Mouse (Mus musculus) embryonic facial prominence, embryonic 12.5 days (tissue): ENCODE results near the gene Zbtb45. TPM values are rescaled to one million over a fixed set of nuclear protein-coding genes. Genes with fewer than 3 reads are reported as not detected.
A peak's percentile ranks its signal among the peaks of the same experiment; 100 is the strongest.

Experiments used
- ATAC-seq: fragments of 200-750 bp; cut with Nextera tagmentation; 2 replicates; pipeline ENCODE4 v1.8.0; 2017; ENCODE audit not compliant: insufficient number of reproducible peaks, insufficient read depth, low FRiP score, low TSS enrichment
- H3K27ac ChIP-seq: fragments of 300-500 bp; sonication (generic); 2 replicates; pipeline ENCODE4 v1.5.1; 2016; ENCODE audit warnings: mild to moderate bottlenecking
- H3K27me3 ChIP-seq: fragments of 300-500 bp; sonication (generic); 2 replicates; pipeline ENCODE4 v1.6.1; 2016; ENCODE audit warnings: mild to moderate bottlenecking, moderate library complexity
- H3K36me3 ChIP-seq: fragments of 300-500 bp; sonication (generic); 2 replicates; pipeline ENCODE4 v1.6.1; 2016; ENCODE audit warnings: mild to moderate bottlenecking
- H3K4me1 ChIP-seq: fragments of 300-500 bp; sonication (generic); 2 replicates; pipeline ENCODE4 v1.6.1; 2016
- H3K4me2 ChIP-seq: fragments of 300-500 bp; sonication (generic); replicated peaks from 2 replicates; pipeline ENCODE4 v1.6.1; 2016; ENCODE audit warnings: mild to moderate bottlenecking, moderate library complexity
- H3K4me3 ChIP-seq: fragments of 300-500 bp; sonication (generic); 2 replicates; pipeline ENCODE4 v1.5.1; 2016; ENCODE audit warnings: mild to moderate bottlenecking
- H3K9ac ChIP-seq: fragments of 300-500 bp; sonication (generic); 2 replicates; pipeline ENCODE4 v1.6.1; 2016; ENCODE audit warnings: mild to moderate bottlenecking, moderate library complexity
- H3K9me3 ChIP-seq: fragments of 300-500 bp; sonication (generic); 2 replicates; pipeline ENCODE4 v1.6.1; 2016; ENCODE audit warnings: mild to moderate bottlenecking, moderate library complexity
- WGBS: fragments of 180-500 bp; shearing (Covaris S2); methylation state at CpG from one replicate; pipeline ENCODE4 v1.1.7; 2016; 5-methylcytosine and 5-hydroxymethylcytosine counted together
- polyA plus RNA-seq: library from polyadenylated mRNA; unstranded; fragments of >200 nt; fragmentation: Nextera tagmentation; extraction: Ambion mirVana; gene quantifications from 2 replicates; pipeline ENCODE4 v1.2.1, GENCODE M21; 2016

The Zbtb45 gene
- polyA plus RNA-seq, 1 experiment from 2014 or later, result 29.9 TPM

DNA sequence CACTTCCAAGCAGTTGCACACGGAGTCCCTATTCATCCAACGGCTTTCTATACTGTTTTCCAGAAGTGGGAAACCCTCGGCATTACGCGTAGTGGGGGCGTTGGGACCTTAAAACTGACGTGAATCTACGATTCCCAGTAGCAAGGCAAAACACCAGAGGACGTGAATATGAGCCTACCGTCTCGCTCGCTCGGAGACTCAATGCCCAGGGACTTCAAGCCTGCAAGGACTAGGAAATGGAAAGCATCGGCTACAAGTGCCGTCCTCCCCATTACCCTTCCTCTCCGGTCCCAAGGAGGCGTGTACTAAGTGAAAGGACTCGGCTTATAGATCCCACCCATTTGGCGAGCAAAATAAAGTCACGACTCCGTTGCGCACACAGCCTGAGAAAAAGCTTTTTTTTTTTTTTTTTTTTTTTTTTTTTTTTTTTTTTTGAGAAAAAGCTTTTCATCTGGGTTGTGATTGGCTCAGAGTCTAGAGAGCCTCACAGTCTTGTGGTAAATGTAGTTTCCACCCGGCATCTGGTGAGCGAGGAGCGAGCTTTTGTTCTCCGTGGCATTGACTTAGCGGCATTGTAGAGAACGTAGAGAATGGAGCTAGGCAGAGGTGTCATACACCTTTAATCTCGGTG, 48.2 kb downstream of the Zbtb45 start:
- 4% methylated on average over 29 of the region's 29 CpGs for WGBS
- peak; percentile 61 for ATAC-seq
- peak overlapping the region; percentile 50 for H3K9ac ChIP-seq
- H3K4me2 ChIP-seq, result peak overlapping the region; percentile 58
- no peaks in the 10 kb centered on the region for H3K9me3 ChIP-seq
- H3K27me3 ChIP-seq, result no peaks in the 10 kb centered on the region
- H3K4me3 ChIP-seq, result peak overlapping the region; percentile 38
- no peaks in the 10 kb centered on the region for H3K36me3 ChIP-seq
- peak overlapping the region; percentile 81 for H3K27ac ChIP-seq
- H3K4me1 ChIP-seq, result peaks cover 2% of the 10 kb centered on the region

GRCm38 (mm10) chr7:12959718-12960117, 50.1 kb downstream of the Zbtb45 start:
- Histone ChIP-seq H3K36me3 (no peaks in the 10 kb centered on the region), H3K4me2 (no peak overlapping the region), H3K9ac (no peak overlapping the region), H3K27me3 (no peaks in the 10 kb centered on the region), H3K4me1 (no peaks in the 10 kb centered on the region), H3K4me3 (no peak overlapping the region), H3K9me3 (no peaks in the 10 kb centered on the region), H3K27ac (no peak overlapping the region)
- 18% methylated on average over 4 of the region's 4 CpGs for WGBS
- ATAC-seq, result no peak

- H3K9ac ChIP-seq, result no peak overlapping the region
- H3K27me3 ChIP-seq, result no peaks in the 10 kb centered on the region
- ATAC-seq, result no peak
- H3K4me2 ChIP-seq, result no peak overlapping the region
- 83% methylated on average over 4 of the region's 4 CpGs for WGBS
- no peak overlapping the region for H3K27ac ChIP-seq
- no peaks in the 10 kb centered on the region for H3K4me1 ChIP-seq
- H3K9me3 ChIP-seq, result no peaks in the 10 kb centered on the region
- H3K4me3 ChIP-seq, result no peak overlapping the region
- H3K36me3 ChIP-seq, result no peaks in the 10 kb centered on the region
Observed at GRCm38 (mm10) chr7:12958948-12959347, 50.9 kb downstream of the Zbtb45 start.

- no peak for ATAC-seq
Observed at GRCm38 (mm10) chr7:12957511-12957910, 52.3 kb downstream of the Zbtb45 start.

DNA sequence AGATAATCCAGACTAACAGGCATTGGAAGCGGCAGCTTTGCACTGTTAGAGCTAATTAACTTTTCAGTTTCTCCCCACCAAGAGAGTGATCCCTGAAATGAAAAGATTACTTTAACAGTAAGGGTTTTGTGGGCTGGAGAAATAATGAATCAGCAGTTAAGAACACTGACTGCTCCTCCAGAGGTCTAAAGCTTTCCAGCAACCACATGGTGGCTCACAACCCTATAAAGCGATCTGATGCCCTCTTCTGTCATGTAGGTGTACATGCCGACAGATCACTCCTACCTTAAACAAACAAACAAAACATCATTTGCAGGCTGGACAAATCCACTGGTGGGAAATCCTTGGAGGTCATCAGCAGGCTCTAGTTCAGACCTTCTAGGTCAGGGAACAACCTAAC, 54.9 kb downstream of the Zbtb45 start:
- H3K9ac ChIP-seq, result no peak overlapping the region
- H3K9me3 ChIP-seq, result no peaks in the 10 kb centered on the region
- 60% methylated on average over 3 of the region's 3 CpGs for WGBS
- no peaks in the 10 kb centered on the region for H3K27me3 ChIP-seq
- no peak overlapping the region for H3K27ac ChIP-seq
- no peak overlapping the region for H3K4me2 ChIP-seq
- no peak overlapping the region for H3K4me3 ChIP-seq
- H3K4me1 ChIP-seq, result 0 out of 2 replicates have a peak, but pooled peaks cover 5% of the 10 kb centered on the region
- no peaks in the 10 kb centered on the region for H3K36me3 ChIP-seq
- no peak for ATAC-seq

More at GRCm38 (mm10) chr7:12957511-12957910, 52.3 kb downstream of the Zbtb45 start:
- no peak overlapping the region for H3K4me2 ChIP-seq
- H3K9ac ChIP-seq, result no peak overlapping the region
- H3K27ac ChIP-seq, result no peak overlapping the region
- H3K4me3 ChIP-seq, result no peak overlapping the region
- H3K9me3 ChIP-seq, result no peaks in the 10 kb centered on the region
- WGBS, result 66% methylated on average over 5 of the region's 5 CpGs
- no peaks in the 10 kb centered on the region for H3K27me3 ChIP-seq
- no peaks in the 10 kb centered on the region for H3K36me3 ChIP-seq
- H3K4me1 ChIP-seq, result no peaks in the 10 kb centered on the region

Other genes with a start within 250 kb of the Zbtb45 start
- gene Zscan18, start 206.4 kb downstream of the Zbtb45 start, polyA plus RNA-seq, result 17.4 and 19.4 TPM in 2 replicates
- 19.8 TPM in 2 replicates for gene Zfp329, start 191.2 kb downstream of the Zbtb45 start, polyA plus RNA-seq
- gene Zfp110, start 175.3 kb downstream of the Zbtb45 start, polyA plus RNA-seq, result 39.5 and 41.3 TPM in 2 replicates
- 5.4 and 5.9 TPM in 2 replicates for gene Zfp128, start 128.9 kb downstream of the Zbtb45 start, polyA plus RNA-seq
- gene Zscan22, start 112.2 kb downstream of the Zbtb45 start, polyA plus RNA-seq, result 16.8 and 18.2 TPM in 2 replicates
- gene Rps5, start 87.7 kb downstream of the Zbtb45 start, polyA plus RNA-seq, result 833 and 862 TPM in 2 replicates
- gene Rnf225, start 82.6 kb downstream of the Zbtb45 start, polyA plus RNA-seq, result 0.95 and 1.0 TPM in 2 replicates
- gene Zfp324, start 44.2 kb downstream of the Zbtb45 start, polyA plus RNA-seq, result 13.9 and 14.4 TPM in 2 replicates
- 12.0 and 13.0 TPM in 2 replicates for gene Zfp446, start 32.2 kb downstream of the Zbtb45 start, polyA plus RNA-seq
- 0.09 TPM in 1 of 2 replicates, not detected in the other for gene Slc27a5, start 11.8 kb downstream of the Zbtb45 start, polyA plus RNA-seq
- 480 and 495 TPM in 2 replicates for gene Trim28, start 10.9 kb downstream of the Zbtb45 start, polyA plus RNA-seq
- gene Chmp2a, start 24.8 kb upstream of the Zbtb45 start, polyA plus RNA-seq, result 121 and 127 TPM in 2 replicates
- gene Ube2m, start 28.2 kb upstream of the Zbtb45 start, polyA plus RNA-seq, result 166 and 183 TPM in 2 replicates
- gene Mzf1, start 44.7 kb upstream of the Zbtb45 start, polyA plus RNA-seq, result 3.8 TPM in 2 replicates
- gene Vmn1r85, start 85.1 kb upstream of the Zbtb45 start, polyA plus RNA-seq, result not detected in 2 replicates
- not detected in 2 replicates for gene Vmn1r86, start 109.9 kb upstream of the Zbtb45 start, polyA plus RNA-seq
- not detected in 2 replicates for gene Vmn1r87, start 130.1 kb upstream of the Zbtb45 start, polyA plus RNA-seq
- 0.03 TPM in 1 of 2 replicates, not detected in the other for gene Vmn1r88, start 149.5 kb upstream of the Zbtb45 start, polyA plus RNA-seq
- not detected in 2 replicates for gene Vmn1r89, start 203.0 kb upstream of the Zbtb45 start, polyA plus RNA-seq